Mouse (Mus musculus) MEL (cell line): ENCODE results near the gene Olfr394. TPM values are rescaled to one million over a fixed set of nuclear protein-coding genes. Genes with fewer than 3 reads are reported as not detected.

Experiments
- DNase-seq: peaks from one replicate; pipeline ENCODE4 v3.0.0; 2011; ENCODE audit warnings: low read depth, low spot score
- H3K27ac ChIP-seq: 2 replicates; pipeline ENCODE4 v1.5.1; 2012; ENCODE audit warnings: low read depth, mild to moderate bottlenecking, control low read depth, low read length, moderate library complexity; ENCODE audit not compliant: control insufficient read depth
- H3K27me3 ChIP-seq, 2 experiments: fragments of 150-350 bp in 1 of 2; sonication (generic) in 1 of 2; 2 replicates each; pipeline ENCODE4 v1.6.1; 2012; ENCODE audit warnings: low read length in 2 of 2, mild to moderate bottlenecking in 2 of 2, improper control_type of control experiment in 1 of 2, moderate library complexity in 1 of 2; ENCODE audit not compliant: insufficient read depth in 2 of 2, control insufficient read depth in 1 of 2
- H3K36me3 ChIP-seq, 2 experiments: 2 replicates each; pipeline ENCODE4 v1.6.1; 2012 to 2014; ENCODE audit warnings: low read length in 2 of 2, improper control_type of control experiment in 1 of 2, inconsistent platforms in 1 of 2, mild to moderate bottlenecking in 1 of 2; ENCODE audit not compliant: insufficient read depth in 2 of 2, control insufficient read depth in 1 of 2
- H3K4me1 ChIP-seq, 2 experiments: fragments of 150-350 bp in 1 of 2; sonication (generic) in 1 of 2; 2 replicates each; pipeline ENCODE4 v1.6.1; 2012; ENCODE audit warnings: low read length in 2 of 2, improper control_type of control experiment in 1 of 2, mild to moderate bottlenecking in 1 of 2; ENCODE audit not compliant: insufficient read depth in 2 of 2, control insufficient read depth in 1 of 2
- H3K4me3 ChIP-seq, 2 experiments: fragments of 150-350 bp in 1 of 2; sonication (generic) in 1 of 2; 2 replicates each; pipeline ENCODE4 v1.5.1; 2012; ENCODE audit warnings: low read depth in 2 of 2, low read length in 2 of 2, mild to moderate bottlenecking in 2 of 2, moderate library complexity in 2 of 2, control low read depth in 1 of 2, improper control_type of control experiment in 1 of 2; ENCODE audit not compliant: control insufficient read depth in 1 of 2, insufficient read depth in 1 of 2
- H3K79me2 ChIP-seq: 2 replicates; pipeline ENCODE4 v1.6.1; 2012; ENCODE audit warnings: mild to moderate bottlenecking, low read length, moderate library complexity; ENCODE audit not compliant: control insufficient read depth, poor library complexity, insufficient read depth
- H3K9ac ChIP-seq: 2 replicates; pipeline ENCODE4 v1.6.1; 2012; ENCODE audit warnings: low read depth, mild to moderate bottlenecking, control low read depth, low read length, moderate library complexity; ENCODE audit not compliant: control insufficient read depth, poor library complexity, severe bottlenecking
- H3K9me3 ChIP-seq: fragments of 150-350 bp; sonication (generic); replicated peaks from 2 replicates; pipeline ENCODE4 v1.6.1; 2012; ENCODE audit warnings: mild to moderate bottlenecking, low read length, improper control_type of control experiment, moderate library complexity; ENCODE audit not compliant: insufficient read depth
- CHD1 ChIP-seq: IDR thresholded peaks from 2 replicates; pipeline ENCODE4 v1.6.1; 2012; ENCODE audit warnings: low read depth, mild to moderate bottlenecking, inconsistent platforms, low read length, improper control_type of control experiment
- ETS1 ChIP-seq: IDR thresholded peaks from 2 replicates; pipeline ENCODE4 v1.6.1; 2012; ENCODE audit warnings: low read depth, mild to moderate bottlenecking, inconsistent platforms, low read length, improper control_type of control experiment, moderate library complexity
- MYB ChIP-seq: IDR thresholded peaks from 2 replicates; pipeline ENCODE4 v1.6.1; 2011; ENCODE audit warnings: mild to moderate bottlenecking, low read depth, low read length, improper control_type of control experiment
- RAD21 ChIP-seq: IDR thresholded peaks from 2 replicates; pipeline ENCODE4 v1.6.1; 2011; ENCODE audit warnings: mild to moderate bottlenecking, low read depth, low read length, improper control_type of control experiment
- ZMIZ1 ChIP-seq: IDR thresholded peaks from 2 replicates; pipeline ENCODE4 v1.6.1; 2012; ENCODE audit warnings: low read depth, mild to moderate bottlenecking, inconsistent platforms, low read length, improper control_type of control experiment, moderate library complexity
- ZNF384 ChIP-seq: IDR thresholded peaks from 2 replicates; pipeline ENCODE4 v1.6.1; 2012; ENCODE audit warnings: low read depth, mild to moderate bottlenecking, inconsistent platforms, low read length, improper control_type of control experiment
- polyA plus RNA-seq, 2 experiments: library from polyadenylated mRNA; stranded (reverse) in 1 of 2; unstranded in 1 of 2; fragments of >175 nt in 1 of 2; fragments of >200 nt in 1 of 2; gene quantifications; 2 replicates each; pipeline versions ENCODE4 v1.2.1 to v1.2.4; 2012; ENCODE audit warnings: low replicate concordance in 2 of 2, low read depth in 1 of 2; ENCODE audit not compliant: insufficient read length in 2 of 2, insufficient read depth in 1 of 2, missing spikeins in 1 of 2
- total RNA-seq: library from RNA; depleted of rRNA; stranded (reverse); fragments of 300-350 nt; gene quantifications from 2 replicates; pipeline ENCODE4 v1.2.3, GENCODE M21; 2012; rRNA removed

Olfr394 gene
- total and polyA plus RNA-seq, 3 experiments, result not detected

DNA sequence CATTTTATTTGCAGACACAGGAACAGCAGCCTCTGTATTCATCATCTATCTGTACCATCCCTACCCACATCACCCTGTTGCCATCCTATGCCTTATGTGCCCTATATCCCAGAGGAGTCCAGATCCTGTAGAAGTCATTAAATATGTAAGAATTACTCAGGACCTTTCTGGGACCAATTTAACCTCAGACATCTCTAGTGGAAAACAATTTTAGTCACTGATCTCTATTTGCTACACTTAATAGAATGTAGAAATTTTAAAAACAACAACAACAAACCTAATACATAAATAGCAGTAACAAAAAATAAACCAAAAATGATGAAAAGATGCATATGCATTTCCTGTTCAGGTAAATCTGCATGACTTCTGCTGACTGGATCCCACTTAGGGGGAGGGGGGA lies 39.2 kb downstream of the Olfr394 start, which contains the start of gene Olfr393:
Gene Olfr393 (minus strand): TSS at position 101 of the 400 bp plus-strand sequence.
- Histone ChIP-seq H3K4me1 (no peaks in the 10 kb centered on the region), H3K9me3 (no peaks in the 10 kb centered on the region), H3K27me3 (no peaks in the 10 kb centered on the region), H3K27ac (no peak within 1 kb of the TSS), H3K4me3 (no peak within 1 kb of the TSS), H3K79me2 (no peaks in the 10 kb centered on the region), H3K9ac (no peak within 1 kb of the TSS), H3K36me3 (no peaks in the 10 kb centered on the region)
- no peak for DNase-seq
- TF ChIP-seq CHD1 (no peak), ZMIZ1 (no peak), MYB (no peak), ETS1 (no peak), ZNF384 (no peak), RAD21 (no peak)

Other genes with a start within 250 kb of the Olfr394 start
- not detected in 2 replicates for gene Zfp735, start 202.0 kb downstream of the Olfr394 start, total RNA-seq
- gene Zfp735, start 202.0 kb downstream of the Olfr394 start, polyA plus RNA-seq, result not detected
- not detected in 2 replicates for gene Olfr389, start 110.1 kb downstream of the Olfr394 start, total RNA-seq
- not detected for gene Olfr389, start 110.1 kb downstream of the Olfr394 start, polyA plus RNA-seq
- not detected in 2 replicates for gene Olfr390, start 107.8 kb downstream of the Olfr394 start, total RNA-seq
- gene Olfr390, start 107.8 kb downstream of the Olfr394 start, polyA plus RNA-seq, result not detected
- gene Olfr391-ps, start 87.7 kb downstream of the Olfr394 start, total RNA-seq, result not detected in 2 replicates
- not detected for gene Olfr391-ps, start 87.7 kb downstream of the Olfr394 start, polyA plus RNA-seq
- not detected in 2 replicates for gene Olfr392, start 73.7 kb downstream of the Olfr394 start, total RNA-seq
- not detected for gene Olfr392, start 73.7 kb downstream of the Olfr394 start, polyA plus RNA-seq
- not detected in 2 replicates for gene Olfr393, start 39.3 kb downstream of the Olfr394 start, total RNA-seq
- not detected for gene Olfr393, start 39.3 kb downstream of the Olfr394 start, polyA plus RNA-seq
- not detected in 2 replicates for gene Olfr395, start 18.5 kb upstream of the Olfr394 start, total RNA-seq
- not detected for gene Olfr395, start 18.5 kb upstream of the Olfr394 start, polyA plus RNA-seq
- gene Olfr23, start 45.9 kb upstream of the Olfr394 start, total RNA-seq, result not detected in 2 replicates
- gene Olfr23, start 45.9 kb upstream of the Olfr394 start, polyA plus RNA-seq, result not detected
- not detected in 2 replicates for gene Olfr397, start 70.0 kb upstream of the Olfr394 start, total RNA-seq
- gene Olfr397, start 70.0 kb upstream of the Olfr394 start, polyA plus RNA-seq, result not detected
- not detected in 2 replicates for gene Olfr398, start 99.6 kb upstream of the Olfr394 start, total RNA-seq
- not detected for gene Olfr398, start 99.6 kb upstream of the Olfr394 start, polyA plus RNA-seq
- gene Olfr139, start 165.8 kb upstream of the Olfr394 start, total RNA-seq, result not detected in 2 replicates
- not detected for gene Olfr139, start 165.8 kb upstream of the Olfr394 start, polyA plus RNA-seq
- gene Olfr399, start 165.8 kb upstream of the Olfr394 start, total RNA-seq, result not detected in 2 replicates
- gene Olfr399, start 165.8 kb upstream of the Olfr394 start, polyA plus RNA-seq, result not detected
- not detected in 2 replicates for gene Zfp616, start 179.2 kb upstream of the Olfr394 start, total RNA-seq
- gene Zfp616, start 179.2 kb upstream of the Olfr394 start, polyA plus RNA-seq, result not detected
- not detected in 2 replicates for gene Olfr401, start 222.9 kb upstream of the Olfr394 start, total RNA-seq
- gene Olfr401, start 222.9 kb upstream of the Olfr394 start, polyA plus RNA-seq, result not detected